Mouse (Mus musculus): ENCODE measurements at regions not wholly inside any gene's neighbourhood (a gene's known extent, or its start where the extent isn't known, plus 50 kb on each side); places are given as distances from the start of the nearest gene placed in this dataset.

DNA sequence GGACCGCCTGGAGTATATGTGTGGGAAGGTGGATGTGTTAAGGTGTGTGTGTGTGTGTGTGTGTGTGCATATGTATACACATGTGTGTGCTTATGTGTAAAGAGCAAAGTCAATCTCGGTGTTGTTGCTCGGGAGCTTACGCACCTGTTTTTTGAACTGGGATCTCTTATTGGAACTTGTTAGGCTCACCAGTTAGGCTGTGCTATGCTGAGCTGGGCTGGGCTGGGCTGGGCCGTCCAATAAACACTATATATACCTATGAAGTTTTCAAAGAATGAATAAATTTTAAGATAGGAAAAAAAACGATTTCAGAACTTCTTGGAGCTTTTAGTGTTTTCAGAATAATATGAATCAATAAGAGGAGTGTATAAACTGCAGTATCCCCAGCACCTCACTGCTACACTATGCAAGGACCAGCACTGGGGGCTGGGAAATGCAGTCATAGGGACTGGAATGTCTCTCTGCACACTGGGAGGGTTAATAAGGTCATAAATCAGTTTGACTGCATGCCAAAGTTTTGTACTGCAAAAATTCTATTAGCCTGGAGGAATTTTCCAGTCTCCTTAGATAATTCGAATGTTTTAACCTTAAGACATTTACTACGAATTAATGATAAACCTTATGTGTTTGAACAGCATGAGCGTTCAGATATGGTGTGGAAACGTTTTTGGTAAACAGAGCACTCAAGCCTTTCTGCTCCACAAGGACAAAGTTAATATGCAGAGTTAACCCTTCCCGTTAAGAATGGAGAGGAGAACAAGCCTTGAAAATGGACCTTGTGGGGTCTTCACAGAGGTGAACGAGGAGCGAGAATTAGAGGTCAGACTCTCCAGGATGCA lies 250.9 kb upstream of the Prkd1 start:
- no peak overlapping the region for H3K4me2 ChIP-seq (replicated peaks)
- no peak overlapping the region for H3K4me3 ChIP-seq
- H3K36me3 ChIP-seq, result no peaks in the 10 kb centered on the region
- H3K9me3 ChIP-seq, result no peaks in the 10 kb centered on the region
- H3K9ac ChIP-seq, result no peak overlapping the region
- H3K4me1 ChIP-seq, result no peaks in the 10 kb centered on the region
- ATAC-seq (ENCODE audit: insufficient number of reproducible peaks, insufficient read depth, low FRiP score, low TSS enrichment), result no peak
- no peaks in the 10 kb centered on the region for H3K27me3 ChIP-seq
- 79% methylated on average over 13 of the region's 13 CpGs for WGBS
- H3K27ac ChIP-seq, result no peak overlapping the region

DNA sequence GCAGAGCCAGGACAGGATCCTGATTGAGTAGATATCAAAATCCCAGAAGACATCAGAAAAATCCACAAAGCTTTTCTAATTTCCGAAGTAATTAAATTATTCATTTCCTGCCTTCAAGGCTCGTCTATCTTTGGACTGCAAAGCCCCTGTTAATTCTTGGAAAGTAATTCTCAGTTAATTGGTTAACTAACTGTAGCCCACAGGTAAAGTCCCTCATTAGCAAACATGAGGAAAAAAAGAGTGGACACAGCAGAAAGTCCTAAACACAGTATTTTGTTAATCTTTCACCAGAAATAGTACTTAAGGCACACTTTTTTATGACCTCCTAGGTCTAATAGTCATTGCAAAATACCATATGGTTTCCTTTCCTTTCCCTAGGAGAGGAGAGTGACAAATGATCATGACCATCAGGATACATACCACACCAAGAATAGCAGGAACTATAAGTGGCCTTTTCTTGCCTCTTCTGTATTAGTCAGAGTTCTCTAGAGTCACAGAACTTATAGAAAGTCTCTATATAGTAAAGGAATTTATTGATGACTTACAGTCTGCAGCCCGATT lies 248.8 kb upstream of the Prkd1 start:
- Histone ChIP-seq H3K36me3 (no peaks in the 10 kb centered on the region), H3K9ac (no peak overlapping the region), H3K4me1 (no peaks in the 10 kb centered on the region), H3K4me3 (no peak overlapping the region), H3K4me2 (replicated peaks) (no peak overlapping the region), H3K9me3 (no peaks in the 10 kb centered on the region), H3K27ac (no peak overlapping the region), H3K27me3 (no peaks in the 10 kb centered on the region)
- 68% methylated on average over 3 of the region's 3 CpGs for WGBS
- no peak for ATAC-seq (ENCODE audit: insufficient number of reproducible peaks, insufficient read depth, low FRiP score, low TSS enrichment)

DNA sequence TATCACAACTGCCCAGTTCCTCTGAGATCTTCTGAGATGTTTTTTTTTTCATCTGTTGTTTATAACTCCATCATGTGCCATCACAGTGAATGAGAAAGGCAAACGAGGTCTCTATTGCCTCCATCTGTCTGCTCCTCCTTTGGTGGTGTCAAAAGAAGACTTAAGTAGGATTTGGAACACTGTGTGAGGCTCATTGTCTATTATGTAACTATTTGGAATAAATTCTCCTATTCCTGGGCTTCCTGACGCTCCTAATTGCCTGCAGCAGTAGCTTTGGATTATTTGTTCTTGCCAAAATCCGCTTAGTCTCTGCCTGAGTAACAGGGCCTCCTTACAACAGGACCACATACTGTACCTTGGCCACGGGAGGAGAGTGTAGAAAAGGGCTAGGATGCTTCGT lies 244.7 kb upstream of the Prkd1 start:
- Histone ChIP-seq H3K9me3 (no peaks in the 10 kb centered on the region), H3K36me3 (no peaks in the 10 kb centered on the region), H3K27ac (no peak overlapping the region), H3K27me3 (no peaks in the 10 kb centered on the region), H3K9ac (no peak overlapping the region), H3K4me2 (replicated peaks) (no peak overlapping the region), H3K4me1 (no peaks in the 10 kb centered on the region), H3K4me3 (no peak overlapping the region)
- ATAC-seq (ENCODE audit: insufficient number of reproducible peaks, insufficient read depth, low FRiP score, low TSS enrichment), result no peak
- 58% methylated on average over 5 of the region's 5 CpGs for WGBS

DNA sequence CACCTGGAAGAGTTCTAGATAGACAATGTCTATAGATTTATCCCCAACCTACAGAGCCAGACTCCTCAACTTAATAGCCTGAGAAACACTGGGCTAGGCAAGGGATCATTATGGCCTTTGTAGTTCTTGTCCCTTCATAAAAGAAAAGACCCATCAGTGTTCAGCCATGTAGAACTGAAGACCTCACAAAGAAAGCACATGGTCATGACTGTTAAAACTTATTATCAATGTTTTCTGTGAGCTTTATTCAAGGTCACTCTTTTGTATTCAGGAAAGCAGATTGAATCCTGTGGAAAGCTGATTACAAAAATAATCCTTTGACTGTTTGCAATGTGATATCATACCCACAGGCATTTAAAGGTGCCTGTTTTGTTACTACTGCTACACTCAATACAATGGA lies 226.9 kb upstream of the Prkd1 start:
- no peak overlapping the region for H3K9ac ChIP-seq
- ATAC-seq (ENCODE audit: insufficient number of reproducible peaks, insufficient read depth, low FRiP score, low TSS enrichment), result no peak
- no peak overlapping the region for H3K27ac ChIP-seq

GRCm38 (mm10) chr12:50874024-50874398 lies 225.1 kb upstream of the Prkd1 start:
- Histone ChIP-seq H3K27ac (no peak overlapping the region), H3K9me3 (no peaks in the 10 kb centered on the region), H3K36me3 (no peaks in the 10 kb centered on the region), H3K27me3 (no peaks in the 10 kb centered on the region), H3K4me3 (no peak overlapping the region), H3K4me2 (replicated peaks) (no peak overlapping the region), H3K4me1 (no peaks in the 10 kb centered on the region), H3K9ac (no peak overlapping the region)
- WGBS, result 89% methylated on average over 4 of the region's 4 CpGs
- no peak for ATAC-seq (ENCODE audit: insufficient number of reproducible peaks, insufficient read depth, low FRiP score, low TSS enrichment)

More for the DNA sequence above, 226.9 kb upstream of the Prkd1 start:
- Histone ChIP-seq H3K4me3 (no peak overlapping the region), H3K9me3 (no peaks in the 10 kb centered on the region), H3K27me3 (no peaks in the 10 kb centered on the region), H3K4me1 (no peaks in the 10 kb centered on the region), H3K4me2 (replicated peaks) (no peak overlapping the region), H3K36me3 (no peaks in the 10 kb centered on the region)

GRCm38 (mm10) chr12:50873390-50874023 lies 224.6 kb upstream of the Prkd1 start:
- H3K4me2 ChIP-seq (replicated peaks), result no peak overlapping the region
- H3K9ac ChIP-seq, result no peak overlapping the region
- no peaks in the 10 kb centered on the region for H3K27me3 ChIP-seq
- 82% methylated on average over 11 of the region's 11 CpGs for whole genome bisulfite sequencing
- H3K27ac ChIP-seq, result no peak overlapping the region
- H3K4me3 ChIP-seq, result no peak overlapping the region
- no peaks in the 10 kb centered on the region for H3K9me3 ChIP-seq
- no peaks in the 10 kb centered on the region for H3K36me3 ChIP-seq
- no peaks in the 10 kb centered on the region for H3K4me1 ChIP-seq
- ATAC-seq (ENCODE audit: insufficient number of reproducible peaks, insufficient read depth, low FRiP score, low TSS enrichment), result no peak

DNA sequence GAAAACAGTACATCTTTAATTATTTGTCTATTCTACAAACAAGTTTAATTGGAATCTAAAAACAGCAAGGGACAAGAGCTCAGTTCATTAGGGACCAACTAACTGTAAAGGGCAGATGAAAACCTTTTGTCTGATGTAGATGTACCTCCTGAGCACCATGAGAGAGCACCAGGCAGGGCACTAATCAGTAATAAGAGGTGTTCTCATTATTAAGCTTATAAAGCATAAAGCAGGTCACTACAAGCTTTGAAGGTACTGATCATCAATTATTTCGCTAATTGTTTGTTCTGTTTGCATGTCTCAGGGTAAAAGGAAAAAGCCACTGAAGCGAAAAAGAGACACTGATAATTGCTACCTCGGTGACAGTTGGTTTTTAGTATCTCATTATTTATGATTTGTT lies 202.7 kb upstream of the Prkd1 start:
- no peaks in the 10 kb centered on the region for H3K27me3 ChIP-seq
- no peak overlapping the region for H3K27ac ChIP-seq
- H3K4me1 ChIP-seq, result no peaks in the 10 kb centered on the region
- no peak overlapping the region for H3K4me3 ChIP-seq
- no peak overlapping the region for H3K9ac ChIP-seq
- no peaks in the 10 kb centered on the region for H3K36me3 ChIP-seq
- H3K9me3 ChIP-seq, result no peaks in the 10 kb centered on the region
- ATAC-seq (ENCODE audit: insufficient number of reproducible peaks, insufficient read depth, low FRiP score, low TSS enrichment), result no peak
- H3K4me2 ChIP-seq (replicated peaks), result no peak overlapping the region
- WGBS, result 83% methylated on average over 3 of the region's 3 CpGs

- Histone ChIP-seq H3K4me1 (no peaks in the 10 kb centered on the region), H3K27me3 (no peaks in the 10 kb centered on the region), H3K4me2 (replicated peaks) (no peak overlapping the region), H3K27ac (no peak overlapping the region), H3K9me3 (no peaks in the 10 kb centered on the region), H3K36me3 (no peaks in the 10 kb centered on the region), H3K4me3 (no peak overlapping the region), H3K9ac (no peak overlapping the region)
- WGBS, result 79% methylated on average over 3 of the region's 3 CpGs
- no peak for ATAC-seq (ENCODE audit: insufficient number of reproducible peaks, insufficient read depth, low FRiP score, low TSS enrichment)
Observed at GRCm38 (mm10) chr12:50847976-50848375, 199.1 kb upstream of the Prkd1 start.

DNA sequence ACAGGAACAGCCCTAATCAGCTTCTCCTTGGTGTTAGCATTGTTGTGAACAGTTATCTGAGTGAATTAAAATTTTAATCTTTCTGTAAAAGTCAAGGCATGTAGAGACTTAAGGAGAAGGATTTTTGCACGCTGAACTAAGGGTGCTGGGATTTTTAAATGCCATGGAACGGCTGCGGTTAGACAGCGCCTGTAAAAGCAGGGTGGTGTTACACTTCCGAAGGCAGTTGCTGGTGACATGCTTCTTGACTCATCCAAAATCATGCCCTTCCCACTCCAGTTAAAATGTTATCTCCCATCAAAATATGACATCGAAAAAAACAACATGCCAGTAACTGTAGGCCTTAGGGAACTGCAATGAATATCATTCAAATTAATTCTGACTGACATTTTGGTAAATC lies 193.8 kb upstream of the Prkd1 start:
- no peak for ATAC-seq (ENCODE audit: insufficient number of reproducible peaks, insufficient read depth, low FRiP score, low TSS enrichment)
- Histone ChIP-seq H3K4me3 (no peak overlapping the region), H3K4me2 (replicated peaks) (no peak overlapping the region), H3K9ac (no peak overlapping the region), H3K27me3 (no peaks in the 10 kb centered on the region), H3K27ac (no peak overlapping the region), H3K36me3 (no peaks in the 10 kb centered on the region), H3K9me3 (no peaks in the 10 kb centered on the region), H3K4me1 (no peaks in the 10 kb centered on the region)
- WGBS, result 84% methylated on average over 6 of the region's 6 CpGs

GRCm38 (mm10) chr12:50839391-50839790 lies 190.5 kb upstream of the Prkd1 start:
- no peaks in the 10 kb centered on the region for H3K9me3 ChIP-seq
- no peaks in the 10 kb centered on the region for H3K36me3 ChIP-seq
- WGBS, result 69% methylated on average over 2 of the region's 2 CpGs
- H3K4me1 ChIP-seq, result no peaks in the 10 kb centered on the region
- H3K27me3 ChIP-seq, result no peaks in the 10 kb centered on the region
- no peak overlapping the region for H3K9ac ChIP-seq
- ATAC-seq (ENCODE audit: insufficient number of reproducible peaks, insufficient read depth, low FRiP score, low TSS enrichment), result no peak
- no peak overlapping the region for H3K4me2 ChIP-seq (replicated peaks)
- no peak overlapping the region for H3K4me3 ChIP-seq
- H3K27ac ChIP-seq, result no peak overlapping the region

- Histone ChIP-seq H3K27me3 (no peaks in the 10 kb centered on the region), H3K36me3 (no peaks in the 10 kb centered on the region), H3K9me3 (no peaks in the 10 kb centered on the region), H3K4me1 (no peaks in the 10 kb centered on the region), H3K9ac (no peak overlapping the region), H3K4me2 (replicated peaks) (no peak overlapping the region), H3K4me3 (no peak overlapping the region), H3K27ac (no peak overlapping the region)
- 73% methylated on average over 7 of the region's 7 CpGs for WGBS
- no peak for ATAC-seq (ENCODE audit: insufficient number of reproducible peaks, insufficient read depth, low FRiP score, low TSS enrichment)
Observed at GRCm38 (mm10) chr12:50808731-50809281, 159.9 kb upstream of the Prkd1 start.

- no peak overlapping the region for H3K27ac ChIP-seq
- no peaks in the 10 kb centered on the region for H3K4me1 ChIP-seq
- 68% methylated on average over 3 of the region's 3 CpGs for WGBS
- no peaks in the 10 kb centered on the region for H3K27me3 ChIP-seq
- H3K4me2 ChIP-seq (replicated peaks), result no peak overlapping the region
- no peak for ATAC-seq (ENCODE audit: insufficient number of reproducible peaks, insufficient read depth, low FRiP score, low TSS enrichment)
- no peaks in the 10 kb centered on the region for H3K36me3 ChIP-seq
- no peaks in the 10 kb centered on the region for H3K9me3 ChIP-seq
- no peak overlapping the region for H3K4me3 ChIP-seq
- no peak overlapping the region for H3K9ac ChIP-seq
Observed at GRCm38 (mm10) chr12:50804391-50804790, 155.5 kb upstream of the Prkd1 start.
